Mouse (Mus musculus) ES-E14 (cell line): ENCODE measurements at regions not wholly inside any gene's neighbourhood (a gene's known extent, or its start where the extent isn't known, plus 50 kb on each side); places are given as distances from the start of the nearest gene placed in this dataset.

Source experiments
- CHD2 ChIP-seq: IDR thresholded peaks from 2 replicates; pipeline ENCODE4 v1.6.1; 2014; ENCODE audit warnings: mild to moderate bottlenecking, low read depth, low read length, inconsistent platforms
- HCFC1 ChIP-seq: IDR thresholded peaks from 2 replicates; pipeline ENCODE4 v1.6.1; 2012; ENCODE audit warnings: low read length, inconsistent platforms, borderline replicate concordance; ENCODE audit not compliant: insufficient read depth

- TF ChIP-seq CHD2 (no peak), HCFC1 (no peak)
These were observed 349.7 kb downstream of the Bckdhb start for GRCm38 (mm10) chr9:84274608-84275007.
